Mouse (Mus musculus) urinary bladder, postnatal 0 days (tissue): ENCODE data around the gene Pdgfra. TPM values are rescaled to one million over a fixed set of nuclear protein-coding genes. Genes with fewer than 3 reads are reported as not detected.

ENCODE experiments used
- microRNA-seq: library from miRNA; unstranded; fragments of <30 nt; microRNA quantifications from one replicate; pipeline ENCODE4, GENCODE M21; 2016
- polyA plus RNA-seq: library from polyadenylated mRNA; unstranded; fragments of >200 nt; fragmentation: Nextera tagmentation; extraction: Ambion mirVana; gene quantifications from 2 replicates; pipeline ENCODE4 v1.2.1, GENCODE M21; 2015

The Pdgfra gene
- 11.4 and 14.0 TPM in 2 replicates for polyA plus RNA-seq

DNA sequence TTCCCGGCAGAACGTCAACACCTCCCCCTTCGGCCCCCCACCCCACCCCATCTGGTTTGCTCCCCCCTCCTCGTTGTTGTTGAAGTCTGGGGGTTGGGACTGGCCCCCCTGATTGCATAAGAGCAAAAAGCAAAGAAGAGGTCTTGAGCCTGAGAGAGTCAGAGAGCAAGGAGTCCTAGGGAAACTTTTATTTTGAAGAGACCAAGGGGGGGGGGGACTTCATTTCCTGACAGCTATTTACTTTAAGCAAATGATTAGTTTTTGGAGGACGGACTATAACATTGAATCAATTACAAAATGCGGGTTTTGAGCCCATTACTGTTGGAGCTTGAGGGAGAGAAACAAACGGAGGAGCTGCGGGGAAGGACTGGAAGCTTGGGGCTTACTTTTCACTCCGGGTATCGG, at the start of gene Pdgfra:
Gene Pdgfra, plus strand, starts transcription at position 272 of the 405 bp plus-strand sequence.

Small RNA genes within 50 kb of the gene (microRNA-seq; reads per million reads assigned to microRNA genes)
- not detected for gene Mir7025

Other genes with a start within 250 kb of the Pdgfra start
- gene Chic2, start 107.5 kb upstream of the Pdgfra start, polyA plus RNA-seq: 35.0 and 38.6 TPM in 2 replicates
- not detected in 2 replicates for gene Gsx2, start 76.7 kb upstream of the Pdgfra start, polyA plus RNA-seq